Mouse (Mus musculus): ENCODE measurements around the gene Elmo3. TPM values are rescaled to one million over a fixed set of nuclear protein-coding genes. Genes with fewer than 3 reads are reported as not detected.

Elmo3 gene
- total and polyA plus RNA-seq, 3 experiments, result 0.72 to 1.4 (median 1.3) TPM

DNA sequence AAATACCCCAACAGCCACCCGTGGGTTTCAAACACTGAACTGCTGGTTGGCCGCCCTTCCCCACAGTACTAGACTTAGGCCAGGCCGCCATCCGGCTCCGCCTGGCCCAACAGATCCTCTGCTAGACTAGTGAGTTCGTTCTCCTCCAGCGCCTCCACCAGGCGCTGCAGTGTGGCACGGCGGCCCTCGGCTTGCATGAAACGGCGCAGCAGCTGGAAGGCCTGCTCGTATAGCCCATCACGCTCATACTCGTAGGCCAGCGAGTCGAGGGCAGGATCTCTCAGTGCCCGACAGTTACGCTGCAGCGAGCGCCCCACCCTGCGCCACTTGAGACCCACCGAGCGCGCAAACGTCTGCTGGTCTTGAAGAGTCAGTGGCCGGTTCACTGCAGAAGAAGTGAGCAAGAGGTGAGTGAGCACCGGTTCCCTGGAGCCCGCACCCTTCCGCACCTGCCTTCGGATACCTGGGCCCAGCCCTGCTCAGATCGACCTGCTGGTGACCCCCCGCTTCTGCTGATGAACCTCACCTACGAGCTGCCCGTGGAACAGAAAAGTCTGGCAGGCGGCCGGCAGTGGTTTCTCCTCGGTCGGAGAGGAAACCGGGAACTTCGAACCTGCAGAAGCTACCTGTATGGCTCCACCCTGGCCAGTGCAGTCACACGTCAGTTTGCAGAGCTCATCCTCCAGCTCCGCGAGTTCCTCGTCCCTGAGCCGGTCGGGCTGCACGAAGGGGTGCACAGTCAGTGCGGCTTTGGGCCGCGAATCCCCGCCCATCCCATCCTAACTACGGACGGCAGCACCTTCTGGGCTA, 46.3 kb upstream of the Elmo3 start:
- dilution Hi-C loops (cut with MboI; ENCODE audit: extremely low pct_ligation_motif_present, extremely low pct_unique_long_range_greater_than_20kb, low sequenced_read_pairs), result no loop called here
- H3K79me2 ChIP-seq (replicated peaks; ENCODE audit: control insufficient read depth, extremely low read depth, insufficient read depth, poor library complexity, severe bottlenecking), result no peaks in the 10 kb centered on the region
- TF ChIP-seq ETS1 (conservative IDR thresholded peaks at IDR 0.05; ENCODE audit: low read depth, low read length), result no peak
- no peak for TF ChIP-seq ZNF384 (IDR thresholded peaks at IDR 0.05; ENCODE audit: low read depth, low read length)
- no peak for TF ChIP-seq MAFK (IDR thresholded peaks at IDR 0.05; ENCODE audit: insufficient replicate concordance, low read length)
- no peak for TF ChIP-seq CTCF (conservative IDR thresholded peaks at IDR 0.05 in 1 of 2, IDR thresholded peaks at IDR 0.05 in 1 of 2; ENCODE audit: low read depth in 2 of 2, low read length in 2 of 2)
- no peak for TF ChIP-seq MEF2A (IDR thresholded peaks at IDR 0.05; ENCODE audit: borderline replicate concordance, low read depth, low read length)
- no peak for TF ChIP-seq MYC (IDR thresholded peaks at IDR 0.05; ENCODE audit: low read depth, low read length)
- no peak for TF ChIP-seq NELFE (IDR thresholded peaks at IDR 0.05; ENCODE audit: low read depth, low read length)
- no peak for TF ChIP-seq HCFC1 (IDR thresholded peaks at IDR 0.05; ENCODE audit: low read depth, low read length)
- TF ChIP-seq JUN (IDR thresholded peaks at IDR 0.05; ENCODE audit: insufficient read depth, low read depth, low read length), result no peak
- TF ChIP-seq KAT2A (IDR thresholded peaks at IDR 0.05; ENCODE audit: insufficient replicate concordance, low read length), result no peak
- TF ChIP-seq ZKSCAN1 (IDR thresholded peaks at IDR 0.05; ENCODE audit: borderline replicate concordance, low read depth, low read length), result no peak
- no peak for TF ChIP-seq RAD21 (IDR thresholded peaks at IDR 0.05; ENCODE audit: low read depth, low read length)
- TF ChIP-seq MAZ (IDR thresholded peaks at IDR 0.05; ENCODE audit: low read depth, low read length), result no peak
- no peak for TF ChIP-seq GABPA (IDR thresholded peaks at IDR 0.05; ENCODE audit: insufficient replicate concordance, low read depth, low read length)
- TF ChIP-seq ZMIZ1 (IDR thresholded peaks at IDR 0.05; ENCODE audit: low read depth, low read length), result no peak
- TF ChIP-seq SIN3A (IDR thresholded peaks at IDR 0.05; ENCODE audit: low read length), result no peak
- in situ Hi-C loops (cut with MboI; ENCODE audit: low pct_ligation_motif_present, low pct_unique_long_range_greater_than_20kb, low sequenced_read_pairs), result loop anchor here (5.0 kb wide), 1 partner anchor 33 kb away; no protein-coding TSS in a partner anchor
- DNase-seq (ENCODE audit: extremely low read depth), result no peak
- no peak overlapping the region for H3K27ac ChIP-seq (ENCODE audit: insufficient read depth, low read depth)
- H3K27me3 ChIP-seq (replicated peaks), result no peaks in the 10 kb centered on the region
- no peak overlapping the region for H3K9ac ChIP-seq (ENCODE audit: insufficient read depth, low read depth)
- H3K36me3 ChIP-seq (replicated peaks in 1 of 2; ENCODE audit: control insufficient read depth in 1 of 2, insufficient read depth in 1 of 2, low read length in 1 of 2), result peaks cover 15 to 53% of the 10 kb centered on the region in 2 experiments
- H3K9me3 ChIP-seq (replicated peaks; ENCODE audit: low read length), result peaks cover 4% of the 10 kb centered on the region
- H3K4me3 ChIP-seq (replicated peaks in 1 of 3; ENCODE audit: low read depth in 2 of 3, low read length in 2 of 3, poor library complexity in 1 of 3), result no peak overlapping the region
- H3K4me2 ChIP-seq (ENCODE audit: insufficient read depth, low read depth, poor library complexity, severe bottlenecking), result no peak overlapping the region
- H3K4me1 ChIP-seq (ENCODE audit: control insufficient read depth in 1 of 2, insufficient read depth in 2 of 2), result peaks cover 12 to 43% of the 10 kb centered on the region in 2 experiments

DNA sequence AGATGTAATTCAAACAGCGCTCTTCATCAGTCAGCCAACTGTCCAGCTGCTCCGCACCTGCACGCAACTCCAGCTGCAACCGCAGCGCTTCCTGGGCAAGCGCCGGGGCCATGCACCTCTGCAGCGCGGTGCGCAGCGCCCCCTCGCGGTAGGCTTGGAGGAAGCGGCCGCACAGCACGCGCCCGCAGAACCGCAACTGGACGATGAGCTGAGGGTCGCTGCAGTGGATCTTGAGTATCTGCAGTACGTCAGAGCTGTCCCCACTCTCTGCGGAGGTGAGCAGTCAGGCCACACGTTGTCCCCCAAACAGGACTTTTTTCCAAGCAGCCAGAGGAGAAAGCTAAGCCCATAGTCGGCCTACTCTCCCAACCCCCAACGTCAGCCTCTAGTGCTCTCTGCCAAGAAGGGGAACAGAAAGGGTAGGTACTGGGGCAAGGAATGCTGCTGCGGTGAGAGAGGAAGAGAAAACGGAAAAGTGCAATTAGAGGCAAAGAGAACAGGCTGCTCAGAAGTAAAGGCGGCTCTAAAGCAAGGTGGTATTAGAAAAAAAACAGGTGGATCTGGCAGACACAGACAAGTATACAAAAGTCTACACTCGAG, 45.6 kb upstream of the Elmo3 start:
- peaks cover 15 to 46% of the 10 kb centered on the region in 2 experiments for H3K36me3 ChIP-seq (replicated peaks in 1 of 2; ENCODE audit: control insufficient read depth in 1 of 2, insufficient read depth in 1 of 2, low read length in 1 of 2)
- H3K79me2 ChIP-seq (replicated peaks; ENCODE audit: control insufficient read depth, extremely low read depth, insufficient read depth, poor library complexity, severe bottlenecking), result no peaks in the 10 kb centered on the region
- H3K4me2 ChIP-seq (ENCODE audit: insufficient read depth, low read depth, poor library complexity, severe bottlenecking), result peak overlapping the region; percentile 48
- DNase-seq (ENCODE audit: extremely low read depth), result peak; percentile 66
- H3K27ac ChIP-seq (ENCODE audit: insufficient read depth, low read depth), result peak overlapping the region; percentile 17; the same call in 1 of the 2 replicates
- dilution Hi-C loops (cut with MboI; ENCODE audit: extremely low pct_ligation_motif_present, extremely low pct_unique_long_range_greater_than_20kb, low sequenced_read_pairs), result no loop called here
- in situ Hi-C loops (cut with MboI; ENCODE audit: low pct_ligation_motif_present, low pct_unique_long_range_greater_than_20kb, low sequenced_read_pairs), result loop anchor here (5.0 kb wide), 1 partner anchor 32 kb away; no protein-coding TSS in a partner anchor
- H3K9me3 ChIP-seq (replicated peaks; ENCODE audit: low read length), result peaks cover 4% of the 10 kb centered on the region
- H3K4me3 ChIP-seq (replicated peaks in 1 of 3; ENCODE audit: low read depth in 2 of 3, low read length in 2 of 3, poor library complexity in 1 of 3), result peak overlapping the region in 1 of 3 experiments; percentile 18
- no peak overlapping the region for H3K9ac ChIP-seq (ENCODE audit: insufficient read depth, low read depth)
- H3K4me1 ChIP-seq (ENCODE audit: control insufficient read depth in 1 of 2, insufficient read depth in 2 of 2), result peaks cover 11 to 40% of the 10 kb centered on the region in 2 experiments
- no peaks in the 10 kb centered on the region for H3K27me3 ChIP-seq (replicated peaks)
- TF ChIP-seq KAT2A (IDR thresholded peaks at IDR 0.05; ENCODE audit: insufficient replicate concordance, low read length), result no peak
- TF ChIP-seq MAX (IDR thresholded peaks at IDR 0.05; ENCODE audit: low read length), result peak; percentile 52; the same call in 1 of the 2 replicates
- TF ChIP-seq USF1 (IDR thresholded peaks at IDR 0.05; ENCODE audit: low read depth, low read length), result no peak
- peak; percentile 46; the same call in 1 of the 2 replicates for TF ChIP-seq MXI1 (IDR thresholded peaks at IDR 0.05; ENCODE audit: low read depth, low read length)
- no peak for TF ChIP-seq ZNF384 (IDR thresholded peaks at IDR 0.05; ENCODE audit: low read depth, low read length)
- TF ChIP-seq GABPA (IDR thresholded peaks at IDR 0.05; ENCODE audit: insufficient replicate concordance, low read depth, low read length), result no peak
- no peak for TF ChIP-seq ZKSCAN1 (IDR thresholded peaks at IDR 0.05; ENCODE audit: borderline replicate concordance, low read depth, low read length)
- TF ChIP-seq POLR2A (IDR thresholded peaks at IDR 0.05; ENCODE audit: low read depth, low read length), result no peak
- no peak for TF ChIP-seq POLR2AphosphoS2 (IDR thresholded peaks at IDR 0.05; ENCODE audit: low read depth, low read length)
- TF ChIP-seq JUND (conservative IDR thresholded peaks at IDR 0.05; ENCODE audit: low read depth, low read length), result no peak
- TF ChIP-seq BHLHE40 (IDR thresholded peaks at IDR 0.05; ENCODE audit: low read depth, low read length), result peak; percentile 76
- TF ChIP-seq MYC (IDR thresholded peaks at IDR 0.05; ENCODE audit: low read depth, low read length), result peak; percentile 47; the same call in 1 of the 2 replicates
- peak; percentile 57; the same call in 1 of the 2 replicates for TF ChIP-seq CHD2 (IDR thresholded peaks at IDR 0.05; ENCODE audit: low read length)
- peak; percentile 67 for TF ChIP-seq NRF1 (IDR thresholded peaks at IDR 0.05; ENCODE audit: low read depth, low read length)
- 0 out of 2 replicates have a peak, but pooled peaks have one; percentile 22 for TF ChIP-seq ELF1 (IDR thresholded peaks at IDR 0.05; ENCODE audit: low read depth, low read length)
- TF ChIP-seq E2F4 (IDR thresholded peaks at IDR 0.05; ENCODE audit: insufficient replicate concordance, low read depth, low read length), result no peak
- no peak for TF ChIP-seq MAFK (IDR thresholded peaks at IDR 0.05; ENCODE audit: insufficient replicate concordance, low read length)
- no peak; the same call in 1 of the 2 replicates for TF ChIP-seq NELFE (IDR thresholded peaks at IDR 0.05; ENCODE audit: low read depth, low read length)
- TF ChIP-seq RAD21 (IDR thresholded peaks at IDR 0.05; ENCODE audit: low read depth, low read length), result peak; percentile 59
- TF ChIP-seq JUN (IDR thresholded peaks at IDR 0.05; ENCODE audit: insufficient read depth, low read depth, low read length), result no peak

Measured in CH12.LX (cell line).